Mouse (Mus musculus) cerebellum, postnatal 25 days (tissue): Measurements from ENCODE around the gene Syk.

ENCODE experiments used
- DNase-seq, 2 experiments: peaks; one replicate each; pipeline ENCODE4 v3.0.0; 2021; ENCODE audit warnings: mixed read lengths in 2 of 2

Syk gene

DNA sequence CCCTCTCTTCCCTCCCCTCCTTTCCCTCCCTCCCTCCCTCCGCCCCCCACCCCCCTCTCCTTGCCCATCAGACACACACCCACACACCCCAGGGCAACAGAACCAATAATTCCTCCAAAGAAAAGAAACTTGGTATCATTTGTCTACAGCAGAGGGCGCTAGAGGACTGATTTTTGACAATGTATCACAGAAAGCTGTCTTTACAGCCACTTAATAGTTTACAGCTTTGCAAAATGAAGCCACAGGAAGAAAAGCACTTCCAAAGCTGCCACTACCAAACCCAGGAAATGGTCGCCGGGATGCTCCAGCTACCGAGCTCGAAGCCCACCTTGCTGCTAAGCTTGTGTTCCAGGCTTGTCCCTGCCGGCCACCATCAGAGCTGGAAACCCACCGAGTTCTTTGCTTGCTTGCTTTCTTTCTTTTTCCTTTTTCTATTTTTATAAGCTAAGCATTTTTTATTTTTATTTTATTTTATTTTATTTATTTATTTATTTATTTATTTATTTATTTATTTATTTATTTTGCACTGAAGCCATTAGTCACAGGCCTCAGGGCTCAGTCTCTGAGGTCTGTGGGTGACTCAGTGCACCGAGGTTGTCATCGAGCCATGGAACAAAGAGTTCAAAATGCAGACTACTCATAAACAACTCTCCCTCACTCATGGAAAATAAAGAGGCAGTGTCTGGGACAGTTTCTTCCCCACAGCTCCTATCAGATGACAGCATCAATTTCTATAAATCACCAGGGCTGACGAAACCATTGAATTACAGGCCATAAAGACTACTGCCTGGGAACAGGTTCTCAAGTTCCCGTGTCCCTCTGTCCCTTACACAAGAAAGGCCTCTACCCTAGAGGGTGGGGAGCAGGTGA lies 68.6 kb downstream of the Syk start:
- DNase-seq: peak; percentile 25 to 66

DNA sequence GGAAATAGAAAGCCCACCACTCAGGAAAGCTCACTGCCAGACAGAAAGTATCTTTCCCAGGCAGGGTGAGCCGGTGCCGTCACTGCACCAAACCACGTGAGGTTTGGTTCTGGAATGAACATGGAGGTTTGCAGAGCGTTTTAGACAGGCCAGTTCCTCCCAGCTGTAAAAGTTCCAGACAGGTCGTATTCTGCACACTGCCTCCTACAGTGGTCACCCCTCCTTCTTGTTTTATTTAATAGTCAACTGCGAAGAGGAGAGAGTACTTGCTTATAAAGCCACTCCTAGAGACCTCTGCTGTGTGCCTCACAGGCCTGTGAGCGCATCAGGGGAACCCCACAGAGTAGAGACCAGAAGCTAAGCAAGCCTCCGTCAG lies 69.3 kb downstream of the Syk start:
- DNase-seq: no peak

DNA sequence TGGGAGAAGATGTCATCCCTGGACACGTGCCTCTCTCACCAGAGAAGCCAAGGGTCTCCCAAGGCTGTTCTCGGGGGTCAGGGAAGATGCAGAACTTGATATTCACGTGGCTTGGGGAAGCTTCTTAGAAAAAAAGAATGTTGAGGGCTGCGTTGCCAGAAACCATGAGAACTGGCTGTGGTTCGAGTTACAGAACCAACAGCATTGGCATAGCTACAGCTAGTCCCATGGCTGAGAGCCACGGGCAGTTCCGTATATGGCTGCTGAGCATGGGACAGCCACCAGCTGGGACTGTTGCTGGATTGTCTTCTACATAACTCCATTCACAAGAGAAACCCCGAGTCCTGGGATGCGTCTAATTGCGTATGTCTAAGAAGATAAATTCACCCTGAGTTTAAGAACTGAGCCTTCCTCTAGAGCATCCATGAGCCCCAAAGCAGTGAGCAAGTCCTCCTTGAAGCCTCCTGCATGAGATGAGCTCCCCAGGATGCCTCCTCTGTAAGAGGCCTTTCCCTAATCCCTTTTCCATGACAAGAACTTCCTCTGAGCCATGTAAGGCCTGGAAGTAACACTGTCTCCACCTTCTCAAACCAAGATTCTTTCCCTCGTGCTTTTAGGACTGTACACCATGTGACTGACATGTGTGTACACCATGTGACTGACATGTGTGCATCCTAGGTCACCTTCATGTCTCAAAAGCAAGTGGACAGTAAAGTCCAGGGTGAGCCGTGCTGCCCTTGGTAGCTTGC lies 71.3 kb downstream of the Syk start:
- DNase-seq: no peak

- peak in 1 of 2 experiments; percentile 18 for DNase-seq
Observed at GRCm38 (mm10) chr13:52654830-52655308, 71.9 kb downstream of the Syk start.

GRCm38 (mm10) chr13:52657966-52658365 lies 75.0 kb downstream of the Syk start:
- no peak for DNase-seq

GRCm38 (mm10) chr13:52658477-52658876 lies 75.5 kb downstream of the Syk start:
- peak; percentile 54 to 74 for DNase-seq

- DNase-seq: no peak
Observed at GRCm38 (mm10) chr13:52659171-52659665, 76.2 kb downstream of the Syk start.

DNA sequence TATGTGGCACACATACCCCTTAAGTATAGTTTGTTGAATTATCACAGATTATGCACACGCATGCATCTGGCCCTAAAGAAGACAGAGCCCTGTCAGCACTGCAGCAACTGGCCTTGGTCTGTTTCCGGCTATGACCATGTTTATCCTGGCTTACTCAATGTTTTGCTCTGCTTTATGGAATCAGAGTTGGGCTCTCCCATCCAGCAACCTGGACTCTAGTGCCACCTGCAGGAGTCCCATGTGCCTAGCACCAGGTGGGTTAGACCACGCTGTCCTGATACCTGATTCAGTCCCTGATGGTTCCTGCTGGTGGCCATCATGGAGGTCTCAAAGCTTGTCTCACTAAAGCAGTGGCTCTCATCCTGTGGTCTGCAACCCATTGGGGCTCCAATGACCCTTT lies 86.9 kb downstream of the Syk start:
- DNase-seq: no peak

GRCm38 (mm10) chr13:52673272-52673671 lies 90.3 kb downstream of the Syk start:
- DNase-seq: no peak

GRCm38 (mm10) chr13:52673856-52674255 lies 90.9 kb downstream of the Syk start:
- DNase-seq: no peak

DNA sequence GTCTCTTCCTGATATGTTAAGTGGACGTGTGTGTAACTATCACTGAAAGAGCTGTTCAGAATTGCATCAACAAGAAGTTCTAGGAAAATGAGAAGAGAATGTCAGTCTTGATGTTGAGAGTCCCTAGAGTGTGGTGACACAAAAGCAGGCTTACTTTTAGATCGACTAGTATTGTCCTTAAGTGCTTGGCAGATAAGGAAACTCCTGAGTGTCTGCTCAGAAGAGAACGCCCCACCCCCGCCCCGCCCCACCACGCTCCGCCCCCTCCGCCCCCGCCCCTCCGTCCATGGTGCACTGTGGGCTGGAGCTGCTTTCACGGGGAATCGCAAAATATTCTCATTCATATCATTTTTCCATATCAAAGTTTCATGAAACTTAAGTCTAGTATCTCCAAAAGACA lies 91.9 kb downstream of the Syk start:
- no peak for DNase-seq

- DNase-seq: no peak
Observed at GRCm38 (mm10) chr13:52675526-52676294, 92.7 kb downstream of the Syk start.

GRCm38 (mm10) chr13:52676671-52677445 lies 93.9 kb downstream of the Syk start:
- no peak for DNase-seq

GRCm38 (mm10) chr13:52679906-52680305 lies 96.9 kb downstream of the Syk start:
- peak in 1 of 2 experiments; percentile 15 for DNase-seq

- no peak for DNase-seq
Observed at GRCm38 (mm10) chr13:52682107-52682506, 99.1 kb downstream of the Syk start.

- peak; percentile 16 to 28 for DNase-seq
Observed at GRCm38 (mm10) chr13:52690425-52690824, 107.5 kb downstream of the Syk start.

- no peak for DNase-seq
Observed at GRCm38 (mm10) chr13:52692311-52692710, 109.3 kb downstream of the Syk start.

DNA sequence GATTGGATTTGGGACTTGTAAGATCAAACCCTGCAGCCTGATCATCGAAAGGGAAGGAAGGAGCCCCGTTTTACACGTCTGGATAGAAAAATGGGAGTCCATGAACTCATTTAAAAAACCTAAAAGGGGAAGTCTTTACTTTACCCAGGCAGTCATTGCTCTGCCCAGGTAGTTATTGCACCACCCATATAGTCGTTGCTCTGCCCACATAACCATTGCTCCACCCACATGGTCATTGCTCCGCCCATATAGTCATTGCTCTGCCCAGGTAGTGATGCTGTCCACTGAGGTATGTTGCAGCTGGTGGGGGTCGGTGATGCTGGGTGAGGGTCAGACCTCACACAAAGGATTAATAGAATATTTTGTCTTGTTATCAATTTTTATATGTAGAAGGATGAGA lies 111.9 kb downstream of the Syk start:
- no peak for DNase-seq
